Mouse (Mus musculus): ENCODE results near the gene Acsf2. TPM values are rescaled to one million over a fixed set of nuclear protein-coding genes. Genes with fewer than 3 reads are reported as not detected.

The Acsf2 gene
- total RNA-seq, 2 experiments from 2014 or later: 15.1 to 17.1 TPM

- no peak for DNase-seq
Observed at GRCm38 (mm10) chr11:94598437-94599120, 3.1 kb downstream of the Acsf2 start.

DNA sequence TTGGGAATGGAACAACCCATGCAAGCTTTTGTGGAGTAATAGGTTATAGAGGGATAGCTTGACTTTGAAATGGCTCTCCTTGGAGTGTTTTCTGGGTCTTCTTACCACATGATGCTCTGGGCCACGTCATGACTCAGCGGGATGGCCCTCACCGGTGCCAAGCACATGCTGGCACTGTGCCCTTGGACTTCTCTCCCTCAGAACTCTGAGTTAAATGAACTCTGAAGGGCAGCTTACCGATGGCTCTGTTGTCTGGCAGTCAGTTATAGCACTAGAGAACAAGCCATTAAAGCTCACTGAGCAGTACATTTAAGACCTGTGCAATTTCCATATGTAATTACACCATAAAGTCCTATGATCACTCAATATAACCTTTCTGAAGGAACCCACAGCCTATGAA is 4.4 kb downstream of the Acsf2 start:
- DNase-seq: no peak

GRCm38 (mm10) chr11:94596311-94596852 is 5.3 kb downstream of the Acsf2 start:
- DNase-seq: no peak

DNA sequence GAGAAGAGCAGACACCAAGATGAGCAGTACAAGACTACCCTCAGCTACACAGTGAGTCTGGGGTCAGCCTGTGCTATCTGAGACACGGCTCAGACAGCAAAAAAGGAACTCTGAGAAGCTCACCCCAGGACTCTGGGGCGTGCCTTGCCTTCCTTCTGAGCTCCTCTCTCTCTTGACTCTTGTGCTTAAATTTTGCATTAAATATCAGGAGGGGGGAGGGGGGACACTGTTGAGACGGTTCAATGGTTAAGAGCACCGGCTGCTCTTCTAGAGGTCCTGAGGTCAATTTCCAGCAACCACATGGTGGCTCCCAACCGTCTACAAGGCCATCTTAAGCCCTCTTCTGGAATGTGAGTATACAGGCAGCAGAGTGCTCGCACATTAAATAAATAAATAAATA is 14.2 kb downstream of the Acsf2 start:
- no peak for DNase-seq

DNA sequence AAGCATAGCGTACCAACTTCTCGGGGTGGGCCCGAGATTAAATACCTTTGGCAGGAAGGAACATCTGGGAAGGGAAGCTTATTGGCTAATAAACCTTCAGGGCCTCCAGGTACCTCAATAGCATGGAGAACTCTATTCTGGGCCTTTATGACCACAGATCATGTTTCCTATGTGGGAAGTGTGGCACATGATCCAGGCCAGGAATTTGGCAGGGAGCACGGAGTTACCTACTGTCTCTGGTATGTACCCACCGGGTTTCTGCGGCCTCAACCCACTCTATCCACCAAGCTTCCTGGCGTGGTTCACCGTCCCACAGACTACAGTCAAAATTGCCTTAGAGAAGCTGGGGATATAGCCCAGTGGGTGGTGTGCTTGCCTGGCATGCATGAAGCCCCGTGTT is 16.6 kb downstream of the Acsf2 start:
- no peak for DNase-seq

DNA sequence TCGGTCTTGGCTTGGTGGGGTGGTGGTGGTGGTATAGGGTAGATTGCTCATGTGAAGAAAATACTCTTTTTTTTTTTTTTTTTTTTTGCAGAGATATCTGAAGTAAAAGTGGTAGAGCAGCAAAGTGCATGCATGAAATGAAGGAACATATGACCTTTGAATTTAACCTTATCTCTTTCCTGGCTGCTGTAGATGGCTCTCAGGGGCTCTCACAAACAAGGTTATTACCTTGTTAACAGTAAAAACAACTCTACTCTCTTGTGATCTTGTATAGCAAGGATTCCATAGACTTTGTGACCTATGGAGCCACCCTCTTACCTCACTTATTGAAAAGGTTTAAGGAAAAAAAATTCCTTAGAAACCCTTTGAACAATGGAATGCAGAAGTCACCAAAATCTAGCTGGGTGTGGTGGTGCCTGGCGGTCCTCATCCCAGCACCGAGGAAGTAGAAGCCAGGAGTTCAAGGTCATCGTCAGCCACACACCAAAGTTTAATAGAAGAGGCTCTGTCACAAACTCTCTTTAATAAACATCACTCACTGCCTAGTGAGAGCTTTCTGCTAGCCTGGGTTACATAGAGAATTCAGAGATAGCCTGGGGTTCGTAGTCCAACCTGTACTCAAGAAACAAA is 21.4 kb downstream of the Acsf2 start:
- no peak for DNase-seq

DNA sequence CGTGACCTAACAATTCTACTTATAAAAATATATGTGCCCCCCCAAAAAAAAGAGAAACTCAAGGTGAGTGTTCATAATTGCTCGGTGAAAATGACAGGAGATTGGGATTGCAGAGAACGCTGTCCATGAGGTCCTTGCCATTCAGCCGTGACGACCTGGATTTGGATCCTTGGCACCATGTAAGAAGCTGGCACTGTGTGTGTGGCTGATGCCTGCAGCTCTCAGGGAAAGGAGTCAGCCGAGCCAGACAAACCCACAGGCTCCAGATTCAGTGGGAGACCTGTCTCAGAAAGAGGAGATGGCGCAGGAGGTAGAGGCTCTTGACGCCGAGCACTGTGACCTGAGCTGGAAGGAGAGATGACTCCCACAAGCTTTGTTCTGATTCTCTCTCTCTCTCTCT is 25.3 kb downstream of the Acsf2 start:
- DNase-seq: no peak

DNA sequence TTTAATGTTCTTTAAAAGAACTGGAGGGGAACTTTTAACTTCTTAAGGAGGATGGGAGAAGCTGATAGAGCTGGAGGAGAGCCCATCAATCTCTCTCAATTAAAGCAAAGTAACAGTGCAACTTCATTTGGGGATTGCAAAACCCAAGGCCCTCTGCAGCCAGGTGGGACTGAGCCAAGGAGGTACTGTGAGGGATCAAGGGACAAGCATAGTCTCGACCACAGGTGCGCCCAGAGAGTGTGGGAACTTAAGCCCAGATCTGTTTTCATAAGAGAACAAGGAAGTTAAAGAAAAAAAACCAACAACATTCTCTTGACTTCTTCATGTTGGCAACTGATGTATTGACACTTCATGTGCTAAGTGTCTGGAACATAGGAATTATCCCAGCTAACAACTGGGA is 26.6 kb downstream of the Acsf2 start:
- no peak for DNase-seq

DNA sequence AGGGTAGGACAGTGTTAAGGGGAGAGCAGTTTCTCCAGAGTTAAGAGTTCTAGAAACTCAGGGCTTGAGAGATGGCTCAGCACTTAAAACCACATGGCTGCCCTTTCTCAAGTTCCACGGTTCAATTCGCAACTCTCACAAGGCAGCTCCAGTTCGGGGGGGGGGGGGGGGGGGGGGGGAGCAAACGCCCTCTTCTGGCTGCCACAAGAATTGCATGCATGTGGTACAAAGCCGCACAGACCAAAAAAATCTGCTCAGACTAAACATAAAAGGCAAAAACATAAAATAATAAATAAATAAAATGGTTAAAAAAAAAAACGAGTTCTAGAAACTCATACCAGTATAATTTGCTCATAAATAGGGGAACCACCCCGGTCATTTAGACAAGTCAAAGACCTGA is 27.1 kb downstream of the Acsf2 start:
- DNase-seq: no peak

DNA sequence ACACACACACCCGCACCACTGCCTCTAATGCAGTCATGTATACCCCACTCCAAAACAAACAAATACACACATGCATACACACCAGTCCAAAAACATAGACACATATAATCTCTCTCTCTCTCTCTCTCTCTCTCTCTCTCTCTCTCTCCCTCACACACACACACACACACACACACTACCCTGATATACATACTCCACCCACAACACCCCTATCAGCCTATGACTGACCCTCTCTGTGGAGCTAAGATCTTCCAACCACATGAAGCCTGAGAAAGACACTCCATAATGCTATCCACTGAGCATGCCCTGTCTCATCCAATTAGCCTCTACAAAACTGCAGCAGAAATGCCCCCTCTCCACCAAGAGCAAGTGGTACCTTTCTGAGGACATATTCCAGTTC is 29.8 kb downstream of the Acsf2 start:
- no peak for DNase-seq

DNA sequence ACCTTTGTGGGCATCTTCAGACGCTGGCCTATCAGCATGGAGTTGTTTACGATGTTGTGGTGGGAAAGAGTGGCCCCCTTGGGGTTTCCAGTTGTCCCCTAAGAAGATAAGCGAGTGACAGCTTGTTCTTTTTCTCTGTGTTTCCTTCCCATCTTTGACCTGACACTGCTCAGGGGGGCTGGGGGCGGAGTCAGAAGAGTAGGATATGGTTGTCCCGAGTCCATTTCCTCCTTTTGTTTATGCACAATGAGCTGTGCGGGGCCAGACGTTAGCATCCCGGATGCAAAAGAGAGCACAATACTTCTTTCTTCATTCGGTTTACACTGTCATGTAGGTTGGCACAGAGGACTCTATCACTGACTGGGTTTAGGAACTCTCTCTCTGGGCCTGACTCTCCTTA is 31.1 kb downstream of the Acsf2 start:
- no peak for DNase-seq

GRCm38 (mm10) chr11:94567326-94567725 is 34.3 kb downstream of the Acsf2 start:
- DNase-seq: no peak

- no peak for DNase-seq
Observed at GRCm38 (mm10) chr11:94566534-94566933, 35.1 kb downstream of the Acsf2 start.

GRCm38 (mm10) chr11:94565151-94565479 is 36.6 kb downstream of the Acsf2 start:
- no peak for DNase-seq

GRCm38 (mm10) chr11:94564437-94565150 is 37.1 kb downstream of the Acsf2 start, which contains the start of gene Chad:
TSS of gene Chad (plus strand) at chr11:94565047.
- DNase-seq: no peak

- no peak for DNase-seq
Observed at GRCm38 (mm10) chr11:94563821-94564220, 37.9 kb downstream of the Acsf2 start.

- no peak for DNase-seq
Observed at GRCm38 (mm10) chr11:94563383-94563782, 38.3 kb downstream of the Acsf2 start.

DNA sequence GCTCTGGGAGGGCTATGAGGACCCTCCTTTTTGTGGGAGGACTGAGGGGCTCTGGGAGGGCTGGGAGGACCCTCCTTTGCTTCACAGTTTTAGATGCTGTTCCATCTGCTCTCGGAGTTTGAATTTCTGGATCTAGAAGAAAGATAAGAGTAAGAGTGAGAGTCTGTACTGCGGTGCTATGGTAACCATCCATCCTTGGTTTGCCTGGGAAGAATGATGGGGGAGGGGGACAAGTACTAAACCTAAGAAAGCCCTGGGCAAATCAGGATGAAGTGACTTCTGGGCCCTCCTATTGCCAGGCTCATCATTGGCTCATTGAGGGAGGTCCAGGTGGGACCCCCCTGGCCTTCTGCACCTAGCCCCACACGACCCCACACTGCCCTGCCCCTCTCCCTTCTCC is 43.4 kb downstream of the Acsf2 start:
- no peak for DNase-seq

DNA sequence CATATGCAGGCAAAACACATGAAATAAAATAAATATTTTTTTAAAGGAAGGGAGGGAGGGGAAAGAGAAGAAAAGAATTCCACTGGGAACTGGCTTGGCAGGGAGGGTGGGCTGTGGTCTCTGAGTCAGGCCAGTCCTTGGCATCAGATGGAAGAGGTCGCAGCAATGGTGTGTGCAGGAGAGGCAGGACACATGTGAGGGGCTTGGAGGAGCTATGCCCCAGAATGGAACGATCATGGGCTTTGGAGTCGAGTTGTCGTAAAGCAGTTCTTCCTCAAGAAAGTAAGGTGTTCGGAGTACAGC is 51.3 kb downstream of the Acsf2 start:
- no peak for DNase-seq

- peak; percentile 45 for DNase-seq
Observed at GRCm38 (mm10) chr11:94549691-94550441, 51.8 kb downstream of the Acsf2 start.

- DNase-seq: peak; percentile 94 to 95
Observed at GRCm38 (mm10) chr11:94548888-94549690, 52.6 kb downstream of the Acsf2 start, which contains the start of gene Rsad1. TSS of gene Rsad1 (minus strand) at chr11:94549255.

Data from layer of hippocampus, postnatal 36 days (tissue).